Mouse (Mus musculus): Measurements from ENCODE around the gene Dgki. TPM values are rescaled to one million over a fixed set of nuclear protein-coding genes. Genes with fewer than 3 reads are reported as not detected.
A peak's percentile ranks its signal among the peaks of the same experiment; 100 is the strongest.

The Dgki gene
- total RNA-seq, 1 experiment from 2014 or later, result 2.2 TPM

GRCm38 (mm10) chr6:37057957-37058356 lies 242.0 kb downstream of the Dgki start:
- DNase-seq, result no peak

- no peak for DNase-seq
Measured at GRCm38 (mm10) chr6:37057536-37057935, 242.4 kb downstream of the Dgki start.

- no peak for DNase-seq
Measured at GRCm38 (mm10) chr6:37055634-37056033, 244.3 kb downstream of the Dgki start.

GRCm38 (mm10) chr6:37055128-37055527 lies 244.9 kb downstream of the Dgki start:
- DNase-seq, result no peak

- DNase-seq, result no peak
Measured at GRCm38 (mm10) chr6:37054435-37055020, 245.5 kb downstream of the Dgki start.

GRCm38 (mm10) chr6:37053411-37053810 lies 246.6 kb downstream of the Dgki start:
- peak; percentile 47 for DNase-seq

GRCm38 (mm10) chr6:37051652-37052051 lies 248.3 kb downstream of the Dgki start:
- no peak for DNase-seq

- DNase-seq, result no peak
Measured at GRCm38 (mm10) chr6:37051150-37051549, 248.8 kb downstream of the Dgki start.

- DNase-seq, result no peak
Measured at GRCm38 (mm10) chr6:37047611-37048129, 252.3 kb downstream of the Dgki start.

- peak; percentile 76 for DNase-seq
Measured at GRCm38 (mm10) chr6:37046152-37046788, 253.7 kb downstream of the Dgki start.

- DNase-seq, result no peak
Measured at GRCm38 (mm10) chr6:37044796-37045195, 255.2 kb downstream of the Dgki start.

GRCm38 (mm10) chr6:37038444-37038843 lies 261.5 kb downstream of the Dgki start:
- DNase-seq, result no peak

GRCm38 (mm10) chr6:37037115-37037908 lies 262.7 kb downstream of the Dgki start:
- DNase-seq, result peak; percentile 30

GRCm38 (mm10) chr6:37035681-37036080 lies 264.3 kb downstream of the Dgki start:
- DNase-seq, result no peak

- no peak for DNase-seq
Measured at GRCm38 (mm10) chr6:37030986-37031385, 269.0 kb downstream of the Dgki start.

GRCm38 (mm10) chr6:37030402-37030801 lies 269.6 kb downstream of the Dgki start:
- no peak for DNase-seq

GRCm38 (mm10) chr6:37028841-37029240 lies 271.1 kb downstream of the Dgki start:
- no peak for DNase-seq

- no peak for DNase-seq
Measured at GRCm38 (mm10) chr6:37028300-37028699, 271.7 kb downstream of the Dgki start.

- DNase-seq, result no peak
Measured at GRCm38 (mm10) chr6:37026343-37027243, 273.4 kb downstream of the Dgki start.

- DNase-seq, result no peak
Measured at GRCm38 (mm10) chr6:37016046-37016445, 283.9 kb downstream of the Dgki start.

- no peak for DNase-seq
Measured at GRCm38 (mm10) chr6:37011597-37011996, 288.4 kb downstream of the Dgki start.

- no peak for DNase-seq
Measured at GRCm38 (mm10) chr6:37007573-37007972, 292.4 kb downstream of the Dgki start.

All from adrenal gland, postnatal 14 days (tissue).